Mouse (Mus musculus): ENCODE measurements at regions not wholly inside any gene's neighbourhood (a gene's known extent, or its start where the extent isn't known, plus 50 kb on each side); places are given as distances from the start of the nearest gene placed in this dataset.
A peak's percentile ranks its signal among the peaks of the same experiment; 100 is the strongest.

- DNase-seq (ENCODE audit: low spot score) = no peak
- Histone ChIP-seq H3K27me3 (ENCODE audit: control insufficient read depth, insufficient read depth, low read length) (no peaks in the 10 kb centered on the region), H3K4me2 (replicated peaks; ENCODE audit: low read depth, low read length) (no peak overlapping the region), H3K4me1 (replicated peaks; ENCODE audit: control insufficient read depth, insufficient read depth, low read length) (no peaks in the 10 kb centered on the region), H3K9me3 (ENCODE audit: control insufficient read depth, low read length) (no peaks in the 10 kb centered on the region), H3K27ac (ENCODE audit: low read depth, low read length) (no peak overlapping the region), H3K9ac (ENCODE audit: low read depth, low read length) (no peak overlapping the region), H3K4me3 (ENCODE audit: low read depth, low read length) (no peak overlapping the region), H3K36me3 (ENCODE audit: control insufficient read depth, insufficient read depth, low read length) (no peaks in the 10 kb centered on the region)
- 52% methylated on average over 5 of the region's 5 CpGs for WGBS
- peak; percentile 76; the same call in 1 of the 2 replicates for ATAC-seq (ENCODE audit: low FRiP score)
Measured at GRCm38 (mm10) chr14:111738943-111739342, 64.0 kb downstream of the Slitrk5 start.

- no peak overlapping the region for H3K27ac ChIP-seq (ENCODE audit: low read depth, low read length)
- no peak overlapping the region for H3K4me2 ChIP-seq (replicated peaks; ENCODE audit: low read depth, low read length)
- H3K4me3 ChIP-seq (ENCODE audit: low read depth, low read length) = no peak overlapping the region
- H3K9me3 ChIP-seq (ENCODE audit: control insufficient read depth, low read length) = no peaks in the 10 kb centered on the region
- H3K4me1 ChIP-seq (replicated peaks; ENCODE audit: control insufficient read depth, insufficient read depth, low read length) = no peaks in the 10 kb centered on the region
- WGBS = 70% methylated on average over 4 of the region's 4 CpGs
- ATAC-seq (ENCODE audit: low FRiP score) = no peak
- no peaks in the 10 kb centered on the region for H3K36me3 ChIP-seq (ENCODE audit: control insufficient read depth, insufficient read depth, low read length)
- no peaks in the 10 kb centered on the region for H3K27me3 ChIP-seq (ENCODE audit: control insufficient read depth, insufficient read depth, low read length)
- DNase-seq (ENCODE audit: low spot score) = no peak
- H3K9ac ChIP-seq (ENCODE audit: low read depth, low read length) = no peak overlapping the region
Measured at GRCm38 (mm10) chr14:111763616-111764015, 88.7 kb downstream of the Slitrk5 start.

GRCm38 (mm10) chr14:111778152-111778551 lies 103.3 kb downstream of the Slitrk5 start:
- H3K4me2 ChIP-seq (replicated peaks; ENCODE audit: low read depth, low read length) = no peak overlapping the region
- no peak overlapping the region for H3K27ac ChIP-seq (ENCODE audit: low read depth, low read length)
- no peaks in the 10 kb centered on the region for H3K36me3 ChIP-seq (ENCODE audit: control insufficient read depth, insufficient read depth, low read length)
- no peak overlapping the region for H3K4me3 ChIP-seq (ENCODE audit: low read depth, low read length)
- no peak for ATAC-seq (ENCODE audit: low FRiP score)
- no peaks in the 10 kb centered on the region for H3K9me3 ChIP-seq (ENCODE audit: control insufficient read depth, low read length)
- H3K4me1 ChIP-seq (replicated peaks; ENCODE audit: control insufficient read depth, insufficient read depth, low read length) = no peaks in the 10 kb centered on the region
- peak; percentile 5 for DNase-seq (ENCODE audit: low spot score)
- no peak overlapping the region for H3K9ac ChIP-seq (ENCODE audit: low read depth, low read length)
- 68% methylated on average over 1 of the region's 1 CpGs for WGBS
- H3K27me3 ChIP-seq (ENCODE audit: control insufficient read depth, insufficient read depth, low read length) = no peaks in the 10 kb centered on the region

- Histone ChIP-seq H3K36me3 (ENCODE audit: control insufficient read depth, insufficient read depth, low read length) (no peaks in the 10 kb centered on the region), H3K9me3 (ENCODE audit: control insufficient read depth, low read length) (no peaks in the 10 kb centered on the region), H3K4me2 (replicated peaks; ENCODE audit: low read depth, low read length) (no peak overlapping the region), H3K9ac (ENCODE audit: low read depth, low read length) (no peak overlapping the region), H3K27ac (ENCODE audit: low read depth, low read length) (no peak overlapping the region), H3K4me3 (ENCODE audit: low read depth, low read length) (no peak overlapping the region), H3K4me1 (replicated peaks; ENCODE audit: control insufficient read depth, insufficient read depth, low read length) (no peaks in the 10 kb centered on the region), H3K27me3 (ENCODE audit: control insufficient read depth, insufficient read depth, low read length) (no peaks in the 10 kb centered on the region)
- 76% methylated on average over 1 of the region's 1 CpGs for WGBS
- ATAC-seq (ENCODE audit: low FRiP score) (no peak), DNase-seq (ENCODE audit: low spot score) (no peak)
Measured at GRCm38 (mm10) chr14:111808025-111808424, 133.1 kb downstream of the Slitrk5 start.

GRCm38 (mm10) chr14:111809871-111810270 lies 135.0 kb downstream of the Slitrk5 start:
- ATAC-seq (ENCODE audit: low FRiP score) (no peak), DNase-seq (ENCODE audit: low spot score) (no peak)
- Histone ChIP-seq H3K27me3 (ENCODE audit: control insufficient read depth, insufficient read depth, low read length) (no peaks in the 10 kb centered on the region), H3K36me3 (ENCODE audit: control insufficient read depth, insufficient read depth, low read length) (no peaks in the 10 kb centered on the region), H3K9me3 (ENCODE audit: control insufficient read depth, low read length) (no peaks in the 10 kb centered on the region), H3K4me3 (ENCODE audit: low read depth, low read length) (no peak overlapping the region), H3K4me1 (replicated peaks; ENCODE audit: control insufficient read depth, insufficient read depth, low read length) (no peaks in the 10 kb centered on the region), H3K9ac (ENCODE audit: low read depth, low read length) (no peak overlapping the region), H3K4me2 (replicated peaks; ENCODE audit: low read depth, low read length) (no peak overlapping the region), H3K27ac (ENCODE audit: low read depth, low read length) (no peak overlapping the region)
- WGBS = 69% methylated on average over 1 of the region's 1 CpGs

GRCm38 (mm10) chr14:111822047-111822730 lies 147.3 kb downstream of the Slitrk5 start:
- Histone ChIP-seq H3K4me1 (replicated peaks; ENCODE audit: control insufficient read depth, insufficient read depth, low read length) (no peaks in the 10 kb centered on the region), H3K4me2 (replicated peaks; ENCODE audit: low read depth, low read length) (no peak overlapping the region), H3K4me3 (ENCODE audit: low read depth, low read length) (no peak overlapping the region), H3K27me3 (ENCODE audit: control insufficient read depth, insufficient read depth, low read length) (no peaks in the 10 kb centered on the region), H3K9ac (ENCODE audit: low read depth, low read length) (no peak overlapping the region), H3K27ac (ENCODE audit: low read depth, low read length) (no peak overlapping the region), H3K9me3 (ENCODE audit: control insufficient read depth, low read length) (no peaks in the 10 kb centered on the region), H3K36me3 (ENCODE audit: control insufficient read depth, insufficient read depth, low read length) (no peaks in the 10 kb centered on the region)
- ATAC-seq (ENCODE audit: low FRiP score) (no peak), DNase-seq (ENCODE audit: low spot score) (no peak)
- WGBS = 89% methylated on average over 2 of the region's 2 CpGs
